Mouse (Mus musculus) embryonic facial prominence, embryonic 15.5 days (tissue): ENCODE measurements around the gene C5ar1. TPM values are rescaled to one million over a fixed set of nuclear protein-coding genes. Genes with fewer than 3 reads are reported as not detected.

ENCODE experiments used
- ATAC-seq: fragments of 200-750 bp; cut with Nextera tagmentation; 2 replicates; pipeline ENCODE4 v1.8.0; 2017; ENCODE audit warnings: low read depth, moderate TSS enrichment; ENCODE audit not compliant: insufficient number of reproducible peaks, low FRiP score, low TSS enrichment
- H3K27ac ChIP-seq: fragments of 300-500 bp; sonication (generic); replicated peaks from 2 replicates; pipeline ENCODE4 v1.5.1; 2015; ENCODE audit warnings: mild to moderate bottlenecking, inconsistent platforms
- H3K27me3 ChIP-seq: fragments of 300-500 bp; sonication (generic); 2 replicates; pipeline ENCODE4 v1.6.1; 2015; ENCODE audit warnings: inconsistent platforms
- H3K36me3 ChIP-seq: fragments of 300-500 bp; sonication (generic); 2 replicates; pipeline ENCODE4 v1.6.1; 2015; ENCODE audit warnings: mild to moderate bottlenecking, inconsistent platforms
- H3K4me1 ChIP-seq: fragments of 300-500 bp; sonication (generic); 2 replicates; pipeline ENCODE4 v1.6.1; 2015; ENCODE audit warnings: inconsistent platforms
- H3K4me2 ChIP-seq: fragments of 300-500 bp; sonication (generic); replicated peaks from 2 replicates; pipeline ENCODE4 v1.6.1; 2015; ENCODE audit warnings: mild to moderate bottlenecking, inconsistent platforms
- H3K4me3 ChIP-seq: fragments of 300-500 bp; sonication (generic); replicated peaks from 2 replicates; pipeline ENCODE4 v1.5.1; 2015; ENCODE audit warnings: mild to moderate bottlenecking, inconsistent platforms
- H3K9ac ChIP-seq: fragments of 300-500 bp; sonication (generic); 2 replicates; pipeline ENCODE4 v1.6.1; 2015; ENCODE audit warnings: inconsistent platforms
- H3K9me3 ChIP-seq: fragments of 300-500 bp; sonication (generic); replicated peaks from 2 replicates; pipeline ENCODE4 v1.6.1; 2016; ENCODE audit warnings: inconsistent platforms
- WGBS: fragments of 180-500 bp; shearing (Covaris S2); methylation state at CpG from one replicate; pipeline ENCODE4 v1.1.7; 2015; 5-methylcytosine and 5-hydroxymethylcytosine counted together
- polyA plus RNA-seq: library from polyadenylated mRNA; unstranded; fragments of >200 nt; fragmentation: Nextera tagmentation; extraction: Ambion mirVana; gene quantifications from 2 replicates; pipeline ENCODE4 v1.2.1, GENCODE M21; 2015

The C5ar1 gene
- polyA plus RNA-seq, 1 experiment from 2014 or later, result 4.4 TPM

- Histone ChIP-seq H3K4me3 (no peak overlapping the region), H3K9me3 (no peaks in the 10 kb centered on the region), H3K9ac (no peak overlapping the region), H3K27me3 (no peaks in the 10 kb centered on the region), H3K36me3 (peaks cover 76% of the 10 kb centered on the region), H3K27ac (no peak overlapping the region), H3K4me2 (no peak overlapping the region), H3K4me1 (no peaks in the 10 kb centered on the region)
- ATAC-seq, result no peak
- WGBS, result 76% methylated on average over 11 of the region's 11 CpGs
Observed at GRCm38 (mm10) chr7:16198540-16198939, 60.8 kb downstream of the C5ar1 start.

- Histone ChIP-seq H3K27ac (no peak overlapping the region), H3K4me1 (no peaks in the 10 kb centered on the region), H3K4me2 (no peak overlapping the region), H3K27me3 (no peaks in the 10 kb centered on the region), H3K9me3 (no peaks in the 10 kb centered on the region), H3K9ac (no peak overlapping the region), H3K36me3 (peaks cover 63% of the 10 kb centered on the region), H3K4me3 (no peak overlapping the region)
- WGBS, result 82% methylated on average over 5 of the region's 5 CpGs
- ATAC-seq, result no peak
Observed at GRCm38 (mm10) chr7:16197166-16197565, 62.2 kb downstream of the C5ar1 start.

Other genes starting within 250 kb of the C5ar1 start
- gene Bicra, start 211.6 kb downstream of the C5ar1 start, polyA plus RNA-seq, result 9.4 and 10.3 TPM in 2 replicates
- 0.13 and 0.15 TPM in 2 replicates for gene Zfp541, start 197.7 kb downstream of the C5ar1 start, polyA plus RNA-seq
- 244 and 245 TPM in 2 replicates for gene Napa, start 161.1 kb downstream of the C5ar1 start, polyA plus RNA-seq
- gene Kptn, start 139.6 kb downstream of the C5ar1 start, polyA plus RNA-seq, result 31.1 and 33.9 TPM in 2 replicates
- gene Slc8a2, start 129.7 kb downstream of the C5ar1 start, polyA plus RNA-seq, result 0.25 and 0.35 TPM in 2 replicates
- gene Meis3, start 84.5 kb downstream of the C5ar1 start, polyA plus RNA-seq, result 47.6 and 51.5 TPM in 2 replicates
- 14.5 and 15.5 TPM in 2 replicates for gene Dhx34, start 37.5 kb downstream of the C5ar1 start, polyA plus RNA-seq
- 0.04 and 0.35 TPM in 2 replicates for gene C5ar2, start 15.4 kb downstream of the C5ar1 start, polyA plus RNA-seq
- 29.6 and 32.8 TPM in 2 replicates for gene Inafm1, start 14.1 kb upstream of the C5ar1 start, polyA plus RNA-seq
- 27.0 and 31.1 TPM in 2 replicates for gene Ccdc9, start 27.3 kb upstream of the C5ar1 start, polyA plus RNA-seq
- 5.1 and 7.5 TPM in 2 replicates for gene Bbc3, start 48.9 kb upstream of the C5ar1 start, polyA plus RNA-seq
- gene Sae1, start 128.3 kb upstream of the C5ar1 start, polyA plus RNA-seq, result 291 and 292 TPM in 2 replicates
- 16.9 and 17.0 TPM in 2 replicates for gene Zc3h4, start 141.4 kb upstream of the C5ar1 start, polyA plus RNA-seq
- gene Tmem160, start 193.2 kb upstream of the C5ar1 start, polyA plus RNA-seq, result 48.6 and 49.6 TPM in 2 replicates
- gene Npas1, start 218.2 kb upstream of the C5ar1 start, polyA plus RNA-seq, result 0.33 and 0.47 TPM in 2 replicates